Mouse (Mus musculus): ENCODE data around the gene AW011738.

DNA sequence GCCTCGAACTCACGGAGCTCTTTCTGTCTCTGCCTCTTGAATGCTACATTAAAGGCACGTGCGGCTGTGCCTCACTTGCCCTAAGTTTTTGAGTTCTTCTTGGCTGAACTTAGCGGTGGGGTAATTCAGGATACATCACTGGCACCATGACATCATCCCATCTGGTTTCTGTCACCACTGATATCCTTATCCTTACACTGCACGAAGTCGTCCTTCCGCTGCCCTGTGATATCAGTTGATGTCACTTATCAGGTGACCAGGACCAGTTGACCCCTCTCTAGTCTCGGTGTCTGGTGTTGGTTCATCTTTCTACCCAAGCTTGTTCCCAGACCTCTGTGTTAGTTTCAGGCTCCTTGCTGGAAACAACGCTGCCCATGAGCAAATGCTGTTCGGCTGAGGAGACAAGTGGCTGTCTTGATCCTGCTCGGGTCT is 626 bp upstream of the AW011738 start:
- no peak for TF ChIP-seq CTCF (IDR thresholded peaks at IDR 0.05; ENCODE audit: control insufficient read depth, insufficient read depth, insufficient read length)
- no peak for TF ChIP-seq MAX (IDR thresholded peaks at IDR 0.05)
- TF ChIP-seq MYOD1 (IDR thresholded peaks at IDR 0.05; ENCODE audit: control insufficient read depth, insufficient read length, low read depth) = no peak
- no peak for TF ChIP-seq USF1 (IDR thresholded peaks at IDR 0.05; ENCODE audit: low read depth)
- TF ChIP-seq MYOG (IDR thresholded peaks at IDR 0.05; ENCODE audit: control insufficient read depth, extremely low read depth, insufficient read length) = no peak

Data from C2C12 (cell line).